Mouse (Mus musculus) liver, postnatal 0 days (tissue): Measurements from ENCODE around the gene Tmem145.

Experiments used
- CTCF ChIP-seq: sonication (generic); IDR thresholded peaks from 2 replicates; pipeline ENCODE4 v1.5.1; 2016; ENCODE audit warnings: antibody characterized with exemption, low read depth
- EP300 ChIP-seq: IDR thresholded peaks from 2 replicates; pipeline ENCODE4 v1.6.1; 2016; ENCODE audit warnings: antibody characterized with exemption, low read depth, mild to moderate bottlenecking

DNA sequence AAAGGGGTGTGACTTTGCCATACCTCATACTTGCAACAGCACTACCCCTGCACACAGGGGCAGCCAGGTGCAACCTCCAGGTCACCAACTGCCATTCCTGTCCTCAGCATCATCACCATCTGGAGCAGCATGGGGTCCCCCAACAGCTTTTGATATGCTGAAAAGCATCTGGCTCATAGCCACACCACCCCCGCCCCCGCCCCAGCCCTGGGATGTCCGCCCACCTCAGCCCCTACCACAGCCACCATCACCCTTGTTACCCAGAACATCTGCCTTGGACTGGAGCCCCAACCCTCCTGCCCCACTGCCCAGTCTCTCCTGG lies 2.3 kb upstream of the Tmem145 start:
- TF ChIP-seq EP300 = no peak
- no peak for TF ChIP-seq CTCF
